Mouse (Mus musculus): ENCODE measurements around the gene Gramd4. TPM values are rescaled to one million over a fixed set of nuclear protein-coding genes. Genes with fewer than 3 reads are reported as not detected.
A peak's percentile ranks its signal among the peaks of the same experiment; 100 is the strongest.
"Not testable (repeated sequence)": the region's sequence is repeated elsewhere in the genome, so short reads cannot be mapped to it uniquely, and the experiment has no call there.

Gramd4 gene
- polyA plus RNA-seq, 1 experiment from 2014 or later, result 6.4 TPM

- no peak overlapping the region for H3K27ac ChIP-seq (ENCODE audit: low read depth, low read length)
- H3K4me2 ChIP-seq (replicated peaks; ENCODE audit: low read depth), result no peak overlapping the region
- H3K27me3 ChIP-seq (replicated peaks; ENCODE audit: control insufficient read depth, insufficient read depth, low read length), result no peaks in the 10 kb centered on the region
- H3K4me1 ChIP-seq (replicated peaks; ENCODE audit: control insufficient read depth, insufficient read depth, low read length), result no peaks in the 10 kb centered on the region
- H3K36me3 ChIP-seq (ENCODE audit: control insufficient read depth, insufficient read depth), result no peaks in the 10 kb centered on the region
- no peak overlapping the region for H3K9ac ChIP-seq (ENCODE audit: low read depth, low read length)
- no peaks in the 10 kb centered on the region for H3K9me3 ChIP-seq (ENCODE audit: control insufficient read depth)
- peak; percentile 19; the same call in 1 of the 2 replicates for ATAC-seq
- WGBS, result 36% methylated on average over 2 of the region's 2 CpGs
- TF ChIP-seq CTCF (IDR thresholded peaks at IDR 0.05; ENCODE audit: low read depth), result peak; percentile 98
- no peak overlapping the region for H3K4me3 ChIP-seq (ENCODE audit: low read depth, low read length)
Observed at GRCm38 (mm10) chr15:86053890-86054536, 3.5 kb upstream of the Gramd4 start.

- H3K4me3 ChIP-seq (ENCODE audit: low read depth, low read length); H3K4me1 ChIP-seq (replicated peaks; ENCODE audit: control insufficient read depth, insufficient read depth, low read length); H3K9ac ChIP-seq (ENCODE audit: low read depth, low read length); H3K4me2 ChIP-seq (replicated peaks; ENCODE audit: low read depth); H3K27ac ChIP-seq (ENCODE audit: low read depth, low read length); H3K9me3 ChIP-seq (ENCODE audit: control insufficient read depth); H3K36me3 ChIP-seq (ENCODE audit: control insufficient read depth, insufficient read depth); H3K27me3 ChIP-seq (replicated peaks; ENCODE audit: control insufficient read depth, insufficient read depth, low read length); ATAC-seq: not testable (repeated sequence)
- WGBS, result 81% methylated on average over 3 of the region's 3 CpGs
Observed at GRCm38 (mm10) chr15:86054861-86055260, 2.6 kb upstream of the Gramd4 start.

- ATAC-seq, result no peak
- H3K36me3 ChIP-seq (ENCODE audit: control insufficient read depth, insufficient read depth), result no peaks in the 10 kb centered on the region
- H3K27ac ChIP-seq (ENCODE audit: low read depth, low read length), result no peak overlapping the region
- TF ChIP-seq CTCF (IDR thresholded peaks at IDR 0.05; ENCODE audit: low read depth), result no peak
- H3K4me2 ChIP-seq (replicated peaks; ENCODE audit: low read depth), result no peak overlapping the region
- H3K9ac ChIP-seq (ENCODE audit: low read depth, low read length), result no peak overlapping the region
- 82% methylated on average over 5 of the region's 5 CpGs for WGBS
- H3K9me3 ChIP-seq (ENCODE audit: control insufficient read depth), result no peaks in the 10 kb centered on the region
- no peak overlapping the region for H3K4me3 ChIP-seq (ENCODE audit: low read depth, low read length)
- 0 out of 2 replicates have a peak, but pooled peaks cover 7% of the 10 kb centered on the region for H3K4me1 ChIP-seq (replicated peaks; ENCODE audit: control insufficient read depth, insufficient read depth, low read length)
- no peaks in the 10 kb centered on the region for H3K27me3 ChIP-seq (replicated peaks; ENCODE audit: control insufficient read depth, insufficient read depth, low read length)
Observed at GRCm38 (mm10) chr15:86056221-86056760, 1.2 kb upstream of the Gramd4 start.

GRCm38 (mm10) chr15:86057908-86058307 is 413 bp downstream of the Gramd4 start:
- no peak for ATAC-seq
- Histone ChIP-seq H3K4me3 (ENCODE audit: low read depth, low read length) (peak overlapping the region; percentile 79), H3K9ac (ENCODE audit: low read depth, low read length) (peak overlapping the region; percentile 89; the same call in 1 of the 2 replicates), H3K27ac (ENCODE audit: low read depth, low read length) (0 out of 2 replicates have a peak overlapping the region, but pooled peaks have one; percentile 66), H3K9me3 (ENCODE audit: control insufficient read depth) (no peaks in the 10 kb centered on the region), H3K36me3 (ENCODE audit: control insufficient read depth, insufficient read depth) (no peaks in the 10 kb centered on the region), H3K4me2 (replicated peaks; ENCODE audit: low read depth) (peak overlapping the region; percentile 97), H3K27me3 (replicated peaks; ENCODE audit: control insufficient read depth, insufficient read depth, low read length) (no peaks in the 10 kb centered on the region), H3K4me1 (replicated peaks; ENCODE audit: control insufficient read depth, insufficient read depth, low read length) (peaks cover 13% of the 10 kb centered on the region)
- TF ChIP-seq CTCF (IDR thresholded peaks at IDR 0.05; ENCODE audit: low read depth), result no peak
- WGBS, result 21% methylated on average over 7 of the region's 7 CpGs

GRCm38 (mm10) chr15:86058394-86058915 is 960 bp downstream of the Gramd4 start:
- under 1% methylated on average over 46 of the region's 70 CpGs for WGBS
- Histone ChIP-seq H3K36me3 (ENCODE audit: control insufficient read depth, insufficient read depth) (no peaks in the 10 kb centered on the region), H3K9ac (ENCODE audit: low read depth, low read length) (peak overlapping the region; percentile 89), H3K9me3 (ENCODE audit: control insufficient read depth) (no peaks in the 10 kb centered on the region), H3K4me1 (replicated peaks; ENCODE audit: control insufficient read depth, insufficient read depth, low read length) (peaks cover 13% of the 10 kb centered on the region), H3K27me3 (replicated peaks; ENCODE audit: control insufficient read depth, insufficient read depth, low read length) (no peaks in the 10 kb centered on the region), H3K4me3 (ENCODE audit: low read depth, low read length) (peak overlapping the region; percentile 79), H3K27ac (ENCODE audit: low read depth, low read length) (peak overlapping the region; percentile 66), H3K4me2 (replicated peaks; ENCODE audit: low read depth) (peak overlapping the region; percentile 97)
- peak; percentile 71 for ATAC-seq
- no peak for TF ChIP-seq CTCF (IDR thresholded peaks at IDR 0.05; ENCODE audit: low read depth)

- H3K27me3 ChIP-seq (replicated peaks; ENCODE audit: control insufficient read depth, insufficient read depth, low read length), result no peaks in the 10 kb centered on the region
- peak overlapping the region; percentile 79 for H3K4me3 ChIP-seq (ENCODE audit: low read depth, low read length)
- WGBS, result 2% methylated on average over 45 of the region's 49 CpGs
- ATAC-seq, result 0 out of 2 replicates have a peak, but pooled peaks have one; percentile 5
- no peaks in the 10 kb centered on the region for H3K9me3 ChIP-seq (ENCODE audit: control insufficient read depth)
- H3K4me2 ChIP-seq (replicated peaks; ENCODE audit: low read depth), result peak overlapping the region; percentile 97
- TF ChIP-seq CTCF (IDR thresholded peaks at IDR 0.05; ENCODE audit: low read depth), result no peak
- H3K36me3 ChIP-seq (ENCODE audit: control insufficient read depth, insufficient read depth), result no peaks in the 10 kb centered on the region
- peak overlapping the region; percentile 66 for H3K27ac ChIP-seq (ENCODE audit: low read depth, low read length)
- peaks cover 13% of the 10 kb centered on the region for H3K4me1 ChIP-seq (replicated peaks; ENCODE audit: control insufficient read depth, insufficient read depth, low read length)
- peak overlapping the region; percentile 89 for H3K9ac ChIP-seq (ENCODE audit: low read depth, low read length)
Observed at GRCm38 (mm10) chr15:86058931-86059834, 1.7 kb downstream of the Gramd4 start.

All from intestine, postnatal 0 days (tissue).